Mouse (Mus musculus): ENCODE results near the gene B3gnt2. TPM values are rescaled to one million over a fixed set of nuclear protein-coding genes. Genes with fewer than 3 reads are reported as not detected.

The B3gnt2 gene
- polyA plus RNA-seq, 1 experiment, result 35.4 TPM

- DNase-seq, result peak; percentile 47
- H3K4me3 ChIP-seq (ENCODE audit: control insufficient read depth, insufficient read depth, low read length), result peak overlapping the region; percentile 17; the same call in 1 of the 2 replicates
- WGBS, result 7% methylated on average over 2 of the region's 2 CpGs
- H3K36me3 ChIP-seq (ENCODE audit: control insufficient read depth, insufficient read depth, low read length), result no peaks in the 10 kb centered on the region
- H3K4me1 ChIP-seq (replicated peaks; ENCODE audit: control insufficient read depth, insufficient read depth, low read length), result peaks cover 47% of the 10 kb centered on the region
- H3K27ac ChIP-seq (ENCODE audit: control insufficient read depth, insufficient read depth, low read length), result peak overlapping the region; percentile 81
- TF ChIP-seq POLR2A (IDR thresholded peaks at IDR 0.05; ENCODE audit: control insufficient read depth, extremely low read depth, insufficient read depth, low read length, poor library complexity) (no peak), CTCF (IDR thresholded peaks at IDR 0.05; ENCODE audit: borderline replicate concordance, control insufficient read depth, extremely low read depth, insufficient read depth, low read length, poor library complexity) (no peak)
- H3K27me3 ChIP-seq (ENCODE audit: control insufficient read depth, insufficient read depth, low read length), result no peaks in the 10 kb centered on the region
These were observed 7.1 kb downstream of the B3gnt2 start for GRCm38 (mm10) chr11:22853477-22854157.

- DNase-seq, result no peak
- peaks cover 55% of the 10 kb centered on the region for H3K4me1 ChIP-seq (replicated peaks; ENCODE audit: control insufficient read depth, insufficient read depth, low read length)
- WGBS, result 13% methylated on average over 1 of the region's 1 CpGs
These were observed 8.3 kb downstream of the B3gnt2 start for GRCm38 (mm10) chr11:22852510-22852909.

GRCm38 (mm10) chr11:22851416-22851815, 9.3 kb downstream of the B3gnt2 start:
- Histone ChIP-seq H3K27ac (ENCODE audit: control insufficient read depth, insufficient read depth, low read length) (peak overlapping the region; percentile 86), H3K27me3 (ENCODE audit: control insufficient read depth, insufficient read depth, low read length) (no peaks in the 10 kb centered on the region), H3K4me3 (ENCODE audit: control insufficient read depth, insufficient read depth, low read length) (no peak overlapping the region), H3K4me1 (replicated peaks; ENCODE audit: control insufficient read depth, insufficient read depth, low read length) (peaks cover 58% of the 10 kb centered on the region), H3K36me3 (ENCODE audit: control insufficient read depth, insufficient read depth, low read length) (no peaks in the 10 kb centered on the region)
- no peak for TF ChIP-seq POLR2A (IDR thresholded peaks at IDR 0.05; ENCODE audit: control insufficient read depth, extremely low read depth, insufficient read depth, low read length, poor library complexity)
- no peak for TF ChIP-seq CTCF (IDR thresholded peaks at IDR 0.05; ENCODE audit: borderline replicate concordance, control insufficient read depth, extremely low read depth, insufficient read depth, low read length, poor library complexity)
- 3% methylated on average over 4 of the region's 4 CpGs for WGBS
- peak; percentile 55 for DNase-seq

More at GRCm38 (mm10) chr11:22852510-22852909, 8.3 kb downstream of the B3gnt2 start:
- Histone ChIP-seq H3K27me3 (ENCODE audit: control insufficient read depth, insufficient read depth, low read length) (no peaks in the 10 kb centered on the region), H3K36me3 (ENCODE audit: control insufficient read depth, insufficient read depth, low read length) (no peaks in the 10 kb centered on the region), H3K27ac (ENCODE audit: control insufficient read depth, insufficient read depth, low read length) (peak overlapping the region; percentile 81), H3K4me3 (ENCODE audit: control insufficient read depth, insufficient read depth, low read length) (no peak overlapping the region; the same call in 1 of the 2 replicates)
- TF ChIP-seq POLR2A (IDR thresholded peaks at IDR 0.05; ENCODE audit: control insufficient read depth, extremely low read depth, insufficient read depth, low read length, poor library complexity) (no peak), CTCF (IDR thresholded peaks at IDR 0.05; ENCODE audit: borderline replicate concordance, control insufficient read depth, extremely low read depth, insufficient read depth, low read length, poor library complexity) (no peak)

- H3K27me3 ChIP-seq (ENCODE audit: control insufficient read depth, insufficient read depth, low read length), result no peaks in the 10 kb centered on the region
- peaks cover 69% of the 10 kb centered on the region for H3K4me1 ChIP-seq (replicated peaks; ENCODE audit: control insufficient read depth, insufficient read depth, low read length)
- H3K27ac ChIP-seq (ENCODE audit: control insufficient read depth, insufficient read depth, low read length), result no peak overlapping the region
- 53% methylated on average over 4 of the region's 4 CpGs for WGBS
- H3K36me3 ChIP-seq (ENCODE audit: control insufficient read depth, insufficient read depth, low read length), result no peaks in the 10 kb centered on the region
- TF ChIP-seq POLR2A (IDR thresholded peaks at IDR 0.05; ENCODE audit: control insufficient read depth, extremely low read depth, insufficient read depth, low read length, poor library complexity) (no peak), CTCF (IDR thresholded peaks at IDR 0.05; ENCODE audit: borderline replicate concordance, control insufficient read depth, extremely low read depth, insufficient read depth, low read length, poor library complexity) (no peak)
- no peak overlapping the region for H3K4me3 ChIP-seq (ENCODE audit: control insufficient read depth, insufficient read depth, low read length)
- no peak for DNase-seq
These were observed 10.7 kb downstream of the B3gnt2 start for GRCm38 (mm10) chr11:22850077-22850476.

- Histone ChIP-seq H3K27me3 (ENCODE audit: control insufficient read depth, insufficient read depth, low read length) (no peaks in the 10 kb centered on the region), H3K27ac (ENCODE audit: control insufficient read depth, insufficient read depth, low read length) (0 out of 2 replicates have a peak overlapping the region, but pooled peaks have one; percentile 1), H3K4me3 (ENCODE audit: control insufficient read depth, insufficient read depth, low read length) (no peak overlapping the region), H3K36me3 (ENCODE audit: control insufficient read depth, insufficient read depth, low read length) (no peaks in the 10 kb centered on the region), H3K4me1 (replicated peaks; ENCODE audit: control insufficient read depth, insufficient read depth, low read length) (peaks cover 64% of the 10 kb centered on the region)
- WGBS, result 21% methylated on average over 5 of the region's 5 CpGs
- DNase-seq, result no peak
- no peak for TF ChIP-seq POLR2A (IDR thresholded peaks at IDR 0.05; ENCODE audit: control insufficient read depth, extremely low read depth, insufficient read depth, low read length, poor library complexity)
- no peak for TF ChIP-seq CTCF (IDR thresholded peaks at IDR 0.05; ENCODE audit: borderline replicate concordance, control insufficient read depth, extremely low read depth, insufficient read depth, low read length, poor library complexity)
These were observed 12.0 kb downstream of the B3gnt2 start for GRCm38 (mm10) chr11:22848649-22849195.

- Histone ChIP-seq H3K4me1 (replicated peaks; ENCODE audit: control insufficient read depth, insufficient read depth, low read length) (peaks cover 63% of the 10 kb centered on the region), H3K27me3 (ENCODE audit: control insufficient read depth, insufficient read depth, low read length) (no peaks in the 10 kb centered on the region), H3K36me3 (ENCODE audit: control insufficient read depth, insufficient read depth, low read length) (no peaks in the 10 kb centered on the region), H3K27ac (ENCODE audit: control insufficient read depth, insufficient read depth, low read length) (peak overlapping the region; percentile 1; the same call in 1 of the 2 replicates), H3K4me3 (ENCODE audit: control insufficient read depth, insufficient read depth, low read length) (no peak overlapping the region)
- TF ChIP-seq CTCF (IDR thresholded peaks at IDR 0.05; ENCODE audit: borderline replicate concordance, control insufficient read depth, extremely low read depth, insufficient read depth, low read length, poor library complexity), result no peak
- TF ChIP-seq POLR2A (IDR thresholded peaks at IDR 0.05; ENCODE audit: control insufficient read depth, extremely low read depth, insufficient read depth, low read length, poor library complexity), result no peak
- no peak for DNase-seq
- 46% methylated on average over 8 of the region's 8 CpGs for WGBS
These were observed 12.8 kb downstream of the B3gnt2 start for GRCm38 (mm10) chr11:22847732-22848648.

Measured in thymus, adult 2 months (tissue).